ENCODE assay signal across 9 mouse cellular contexts in the genomic region with DNA sequence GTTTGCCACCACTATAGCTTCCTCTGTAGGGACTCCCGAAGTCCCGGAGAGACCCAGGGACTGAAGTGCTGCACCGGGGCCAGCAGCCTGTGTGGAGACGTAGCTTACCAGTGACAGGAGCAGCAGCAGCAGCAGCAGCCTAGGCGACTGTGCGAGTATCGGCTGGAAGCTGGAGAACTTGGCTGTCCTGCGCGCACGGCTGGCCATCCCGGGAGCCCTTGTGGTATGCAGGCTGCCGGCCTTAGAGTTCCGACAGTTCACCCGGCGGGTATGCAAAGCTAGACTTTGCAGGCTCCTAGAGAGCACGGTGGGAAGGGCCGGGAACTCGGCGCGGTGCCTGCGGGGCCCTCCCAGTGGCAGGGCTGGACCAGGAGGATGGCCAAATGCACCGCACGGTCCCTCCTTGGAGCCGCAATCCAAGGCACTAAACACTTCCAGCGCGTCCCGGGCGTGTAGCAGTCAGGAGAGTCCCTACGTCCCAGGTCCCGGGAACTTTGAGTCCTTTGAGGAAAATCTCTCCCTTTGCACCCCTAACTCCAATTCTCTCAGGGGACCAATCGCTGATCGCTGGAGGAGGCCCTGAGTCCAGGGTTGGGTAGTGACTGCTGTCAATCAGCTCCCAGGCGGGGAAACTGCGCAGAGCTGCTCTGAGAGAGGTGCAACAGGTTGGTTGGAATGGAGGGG. TPM values are rescaled to one million over a fixed set of nuclear protein-coding genes. Genes with fewer than 3 reads are reported as not detected.
DNase-seq lines count a peak whose midpoint lies in the region; ATAC-seq and TF ChIP-seq lines count a peak whose summit lies in the region.
"Had no signal": no experiment of that assay in that cellular context is flagged by ENCODE, and none has a peak within 500 bp of the region (broad histone marks: within the 10 kb centered on the region; RNA-seq: fewer than 3 reads in every experiment).

A gene (minus strand): TSS at position 478 of the 684 bp plus-strand sequence.

- H3K9ac ChIP-seq in embryonic facial prominence, embryonic 12.5 days = peak within 1 kb of the TSS; percentile 52
- H3K9ac ChIP-seq in liver, adult 2 months (ENCODE audit: low read depth, low read length) = peak within 1 kb of the TSS; percentile 36; the same call in 1 of the 2 replicates
- peak within 1 kb of the TSS; percentile 41 for H3K9ac ChIP-seq in neural tube, embryonic 11.5 days (ENCODE audit: low read length)

- peak; percentile 91 for ATAC-seq in embryonic facial prominence, embryonic 12.5 days (ENCODE audit: insufficient number of reproducible peaks, insufficient read depth, low FRiP score, low TSS enrichment)
- peak; percentile 89 for ATAC-seq in neural tube, embryonic 11.5 days (ENCODE audit: insufficient read depth, low FRiP score, low TSS enrichment)

- H3K79me2 ChIP-seq in liver, adult 2 months (ENCODE audit: control insufficient read depth, insufficient read depth, low read length) = no peaks in the 10 kb centered on the region

- TF ChIP-seq CTCF in liver, adult 2 months (IDR thresholded peaks at IDR 0.05; ENCODE audit: low read depth, low read length) = no peak

- H3K36me3 ChIP-seq in embryonic facial prominence, embryonic 12.5 days = peaks cover 20% of the 10 kb centered on the region
- peaks cover 34% of the 10 kb centered on the region for H3K36me3 ChIP-seq in heart, embryonic 10.5 days
- no peaks in the 10 kb centered on the region for H3K36me3 ChIP-seq in liver, adult 2 months (ENCODE audit: control insufficient read depth, insufficient read depth, low read length)
- no peaks in the 10 kb centered on the region for H3K36me3 ChIP-seq in neural tube, embryonic 11.5 days (ENCODE audit: control insufficient read depth, insufficient read depth, low read length)

- H3K4me1 ChIP-seq in embryonic facial prominence, embryonic 12.5 days = peaks cover 19% of the 10 kb centered on the region; the same call in 1 of the 2 replicates
- H3K4me1 ChIP-seq in heart, embryonic 10.5 days = peaks cover 26% of the 10 kb centered on the region
- no peaks in the 10 kb centered on the region for H3K4me1 ChIP-seq in liver, adult 2 months (ENCODE audit: control insufficient read depth, insufficient read depth, low read length)
- H3K4me1 ChIP-seq in neural tube, embryonic 11.5 days (ENCODE audit: control insufficient read depth, insufficient read depth, low read length) = 0 out of 2 replicates have a peak, but pooled peaks cover 3% of the 10 kb centered on the region

- peak within 1 kb of the TSS; percentile 100 for H3K4me2 ChIP-seq in embryonic facial prominence, embryonic 12.5 days (replicated peaks)
- H3K4me2 ChIP-seq in neural tube, embryonic 11.5 days (ENCODE audit: low read depth) = peak within 1 kb of the TSS; percentile 99

- peaks cover 16% of the 10 kb centered on the region; the same call in 1 of the 2 replicates for H3K9me3 ChIP-seq in embryonic facial prominence, embryonic 12.5 days
- H3K9me3 ChIP-seq in heart, embryonic 10.5 days = peaks cover 5% of the 10 kb centered on the region
- H3K9me3 ChIP-seq in neural tube, embryonic 11.5 days (ENCODE audit: control insufficient read depth, low read length) = peaks cover 9% of the 10 kb centered on the region

- DNase-seq in cerebellum, postnatal 10 days = peak; percentile 85
- DNase-seq in cerebellum, adult 11 months = no peak
- peak; percentile 94 for DNase-seq in heart, embryonic 10.5 days (ENCODE audit: low spot score)
- peak; percentile 88 for DNase-seq in kidney, adult 9 months
- no peak for DNase-seq in liver, adult 2 months (ENCODE audit: extremely low read depth, low read depth, low spot score)
- peak; percentile 81 for DNase-seq in neural tube, embryonic 11.5 days (ENCODE audit: low spot score)
- peak; percentile 53 to 66 for DNase-seq in urinary bladder, postnatal 36 days (ENCODE audit: low spot score in 2 of 2)

- no peak for TF ChIP-seq POLR2A in liver, adult 2 months (IDR thresholded peaks at IDR 0.05; ENCODE audit: extremely low read depth, insufficient read depth, low read length)

- peak within 1 kb of the TSS; percentile 9; the same call in 1 of the 2 replicates for H3K27ac ChIP-seq in embryonic facial prominence, embryonic 12.5 days
- peak within 1 kb of the TSS; percentile 78 for H3K27ac ChIP-seq in heart, embryonic 10.5 days
- H3K27ac ChIP-seq in liver, adult 2 months (replicated peaks; ENCODE audit: insufficient read depth, low read depth, low read length) = no peak within 1 kb of the TSS
- H3K27ac ChIP-seq in neural tube, embryonic 11.5 days (ENCODE audit: low read depth, low read length) = no peak within 1 kb of the TSS

- WGBS in embryonic facial prominence, embryonic 12.5 days = under 1% methylated on average over 34 of the region's 34 CpGs
- under 1% methylated on average over 34 of the region's 34 CpGs for WGBS in heart, embryonic 10.5 days
- 1% methylated on average over 34 of the region's 34 CpGs for WGBS in liver, adult 2 months
- under 1% methylated on average over 34 of the region's 34 CpGs for WGBS in neural tube, embryonic 11.5 days

- H3K27me3 ChIP-seq in embryonic facial prominence, embryonic 12.5 days = peaks cover 31% of the 10 kb centered on the region
- H3K27me3 ChIP-seq in heart, embryonic 10.5 days (ENCODE audit: insufficient read depth, poor library complexity, severe bottlenecking) = peaks cover 19% of the 10 kb centered on the region
- peaks cover 15% of the 10 kb centered on the region; the same call in 1 of the 2 replicates for H3K27me3 ChIP-seq in liver, adult 2 months (ENCODE audit: control insufficient read depth, insufficient read depth, low read length)
- peaks cover 18% of the 10 kb centered on the region for H3K27me3 ChIP-seq in neural tube, embryonic 11.5 days (ENCODE audit: control insufficient read depth, insufficient read depth, low read length)

- peak within 1 kb of the TSS; percentile 60 for H3K4me3 ChIP-seq in embryonic facial prominence, embryonic 12.5 days
- peak within 1 kb of the TSS; percentile 71 for H3K4me3 ChIP-seq in heart, embryonic 10.5 days
- peak within 1 kb of the TSS; percentile 42; the same call in 1 of the 2 replicates for H3K4me3 ChIP-seq in liver, adult 2 months (ENCODE audit: insufficient read depth, low read depth, low read length)
- peak within 1 kb of the TSS; percentile 52 for H3K4me3 ChIP-seq in neural tube, embryonic 11.5 days (ENCODE audit: low read depth, low read length)

RNA-seq across cellular contexts. Expression of the gene that starts here (rescaled TPM):
- 6.4 and 6.7 TPM in 2 replicates for polyA plus RNA-seq in embryonic facial prominence, embryonic 12.5 days (2016; fragmentation: Nextera tagmentation; extraction: Ambion mirVana)
- polyA plus RNA-seq in heart, embryonic 10.5 days (2016; fragmentation: Nextera tagmentation; extraction: Ambion mirVana) = 3.8 and 5.9 TPM in 2 replicates
- 0.09 and 0.13 TPM in 2 replicates for total RNA-seq in liver, adult 2 months (2014; rRNA removed)
- polyA plus RNA-seq in liver, adult 2 months (2012; rRNA removed) = 0.02 and 0.06 TPM in 2 replicates
- polyA plus RNA-seq in neural tube, embryonic 11.5 days (2014; fragmentation: Nextera tagmentation; extraction: Ambion mirVana) = 2.9 and 3.5 TPM in 2 replicates
- polyA plus RNA-seq: C2C12 had no signal

Comparison
In these comparisons a context has a peak if more than half of its experiments do, and no peak if none do; other contexts are left out.
1. DNase-seq: peak in cerebellum, postnatal 10 days (2 of 2), heart, embryonic 10.5 days (single experiment), kidney, adult 9 months (single experiment), neural tube, embryonic 11.5 days (single experiment) and urinary bladder, postnatal 36 days (2 of 2); none in cerebellum, adult 11 months (single experiment) and liver, adult 2 months (single experiment).
2. H3K27ac ChIP-seq: peak in embryonic facial prominence, embryonic 12.5 days (single experiment) and heart, embryonic 10.5 days (single experiment); none in liver, adult 2 months (single experiment) and neural tube, embryonic 11.5 days (single experiment).
3. Peak in every context shown above with its lines, with median percentiles within 50 percentile points of each other: H3K4me3 ChIP-seq and H3K9ac ChIP-seq.